Mouse (Mus musculus) right cerebral cortex, postnatal 36 days (tissue): Measurements from ENCODE around the gene Ifitm7.
"Not testable (repeated sequence)": the region's sequence is repeated elsewhere in the genome, so short reads cannot be mapped to it uniquely, and the experiment has no call there.

Experiments
- DNase-seq, 2 experiments: peaks; one replicate each; pipeline ENCODE4 v3.0.0; 2022; ENCODE audit warnings: low spot score in 2 of 2, mixed read lengths in 1 of 2

Ifitm7 gene

GRCm38 (mm10) chr16:13986574-13987478 is at the start of gene Ifitm7, which contains the start of gene 2900011O08Rik:
Gene Ifitm7, minus strand, starts transcription at chr16:13986888.
Gene 2900011O08Rik, plus strand, starts transcription at chr16:13986604.
- peak; percentile 48 to 51 for DNase-seq

DNA sequence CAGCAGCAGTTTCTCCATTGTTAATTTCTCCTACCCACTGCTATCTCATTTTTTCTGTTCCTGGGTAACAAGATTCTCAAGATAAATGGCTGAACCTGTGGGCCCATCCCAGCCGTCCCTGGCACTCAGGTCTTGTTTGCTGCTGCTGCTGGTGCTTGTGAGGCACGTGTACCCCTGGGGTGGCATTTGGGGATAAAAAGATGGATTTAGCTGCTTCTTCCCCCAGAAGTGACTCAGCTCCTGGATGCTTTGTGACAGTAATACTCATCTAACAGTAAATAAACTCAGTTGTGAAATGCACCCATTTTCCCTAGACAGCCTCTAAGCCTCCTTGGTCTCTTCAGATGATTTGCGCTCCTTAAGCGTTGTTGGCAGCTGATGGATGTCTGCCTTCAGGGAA is 46.4 kb upstream of the Ifitm7 start:
- DNase-seq, result no peak

- DNase-seq, result no peak
These were observed 44.0 kb upstream of the Ifitm7 start for GRCm38 (mm10) chr16:14030650-14031049.

GRCm38 (mm10) chr16:14029851-14030250 is 43.2 kb upstream of the Ifitm7 start:
- no peak for DNase-seq

- no peak for DNase-seq
These were observed 42.4 kb upstream of the Ifitm7 start for GRCm38 (mm10) chr16:14029072-14029471.

GRCm38 (mm10) chr16:14025091-14025990 is 38.7 kb upstream of the Ifitm7 start:
- DNase-seq, result no peak

- no peak for DNase-seq
These were observed 34.6 kb upstream of the Ifitm7 start for GRCm38 (mm10) chr16:14021166-14021822.

DNA sequence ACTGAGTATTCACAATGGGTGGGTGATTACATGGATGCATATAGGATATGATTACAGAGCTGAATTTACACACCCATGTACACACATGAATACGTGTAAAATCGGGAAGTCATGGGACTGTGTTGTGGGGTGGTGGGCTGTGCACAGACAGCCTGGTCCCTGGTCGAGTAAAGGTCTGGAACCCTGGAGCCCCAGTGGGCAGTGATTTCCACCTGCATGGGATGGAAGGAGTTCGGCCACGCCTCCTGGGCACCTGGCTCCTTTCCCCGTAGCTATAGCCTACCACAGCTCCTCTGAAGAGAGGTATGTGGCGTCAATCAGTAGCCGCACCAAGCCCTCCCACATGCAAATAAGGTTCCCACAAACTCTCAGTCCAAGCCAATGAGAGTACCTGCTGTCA is 30.6 kb upstream of the Ifitm7 start:
- no peak for DNase-seq

GRCm38 (mm10) chr16:14009966-14010365 is 23.3 kb upstream of the Ifitm7 start:
- DNase-seq, result no peak

DNA sequence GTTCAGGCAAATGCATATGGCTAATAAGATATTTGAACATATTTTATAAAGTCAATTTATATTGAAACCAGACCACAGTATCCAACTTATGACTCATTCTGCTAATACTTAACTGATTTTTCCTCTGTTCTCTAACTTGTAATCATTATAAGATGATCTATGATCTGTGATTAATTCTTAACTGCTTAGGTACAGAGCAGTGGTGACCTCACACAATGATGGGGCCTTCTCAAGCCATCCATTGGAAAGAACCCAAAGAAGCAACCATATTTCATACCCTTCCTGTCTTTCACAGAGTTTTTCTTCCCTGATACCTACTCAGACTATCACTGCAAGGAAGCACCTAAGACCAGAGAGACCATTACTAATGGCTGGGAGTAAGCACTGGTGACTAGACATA is 22.0 kb upstream of the Ifitm7 start:
- no peak for DNase-seq

DNA sequence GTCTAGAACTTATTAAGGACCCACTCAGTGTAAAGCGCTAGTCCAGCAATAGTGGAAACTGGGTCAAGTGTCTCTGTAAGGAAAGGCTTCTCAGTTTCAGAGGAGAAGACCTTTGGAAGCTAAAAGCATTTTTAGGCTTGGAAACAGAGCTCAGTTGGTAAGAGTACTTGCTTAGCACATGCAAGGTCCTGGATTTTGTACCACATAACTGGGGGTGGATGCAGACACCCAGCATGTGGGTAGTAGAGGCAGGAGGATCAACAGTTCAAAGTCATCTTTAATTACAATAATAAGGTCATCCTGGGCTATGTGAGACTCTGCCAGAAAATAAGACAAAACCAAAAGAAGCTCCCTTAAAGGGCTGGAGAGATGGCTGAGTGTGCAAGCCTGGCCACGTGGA is 21.4 kb upstream of the Ifitm7 start:
- no peak for DNase-seq

- DNase-seq, result peak in 1 of 2 experiments; percentile 10
These were observed 18.6 kb upstream of the Ifitm7 start for GRCm38 (mm10) chr16:14005266-14005665.

- no peak for DNase-seq
These were observed 18.0 kb upstream of the Ifitm7 start for GRCm38 (mm10) chr16:14004726-14005125.

DNA sequence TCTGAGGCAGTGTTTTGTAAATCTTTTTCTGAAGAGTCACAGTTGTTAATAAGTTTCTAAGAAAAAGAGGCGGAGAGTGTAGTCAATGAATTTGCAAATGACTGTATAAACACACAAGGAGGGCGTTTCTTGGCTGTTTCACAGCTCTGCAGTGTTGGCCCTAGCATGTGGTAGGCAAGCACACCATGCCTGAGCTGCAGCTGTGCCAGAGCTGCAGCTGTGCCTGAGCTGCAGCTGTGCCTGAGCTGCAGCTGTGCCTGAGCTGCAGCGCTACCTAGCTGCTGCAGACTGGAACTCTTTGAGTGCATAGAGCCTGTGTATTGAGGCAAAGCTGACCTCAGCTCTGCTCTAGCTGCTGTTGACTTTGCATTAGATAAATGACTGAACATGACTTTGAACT is 17.5 kb upstream of the Ifitm7 start:
- no peak for DNase-seq

GRCm38 (mm10) chr16:14003386-14004130 is 16.9 kb upstream of the Ifitm7 start:
- DNase-seq, result no peak

DNA sequence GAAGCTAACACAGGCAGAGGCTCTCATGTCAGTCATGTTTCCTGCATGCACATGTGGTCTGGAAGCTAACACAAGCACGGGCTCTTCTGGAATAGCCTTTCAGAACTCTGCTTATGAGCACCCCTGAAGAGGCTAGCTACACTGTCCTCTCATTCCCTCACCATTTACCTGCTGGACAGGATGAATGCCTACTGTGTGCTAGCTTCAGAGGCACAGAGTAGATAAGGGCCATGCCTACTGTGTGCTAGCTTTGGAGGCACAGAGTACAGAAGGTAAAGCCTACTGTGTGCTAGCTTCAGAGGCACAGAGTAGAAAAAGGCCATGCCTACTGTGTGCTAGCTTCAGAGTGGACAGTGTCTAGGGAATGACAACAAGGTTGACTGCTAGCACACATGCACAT is 7.8 kb upstream of the Ifitm7 start:
- no peak for DNase-seq

GRCm38 (mm10) chr16:13994076-13994475 is 7.4 kb upstream of the Ifitm7 start:
- DNase-seq, result no peak

DNA sequence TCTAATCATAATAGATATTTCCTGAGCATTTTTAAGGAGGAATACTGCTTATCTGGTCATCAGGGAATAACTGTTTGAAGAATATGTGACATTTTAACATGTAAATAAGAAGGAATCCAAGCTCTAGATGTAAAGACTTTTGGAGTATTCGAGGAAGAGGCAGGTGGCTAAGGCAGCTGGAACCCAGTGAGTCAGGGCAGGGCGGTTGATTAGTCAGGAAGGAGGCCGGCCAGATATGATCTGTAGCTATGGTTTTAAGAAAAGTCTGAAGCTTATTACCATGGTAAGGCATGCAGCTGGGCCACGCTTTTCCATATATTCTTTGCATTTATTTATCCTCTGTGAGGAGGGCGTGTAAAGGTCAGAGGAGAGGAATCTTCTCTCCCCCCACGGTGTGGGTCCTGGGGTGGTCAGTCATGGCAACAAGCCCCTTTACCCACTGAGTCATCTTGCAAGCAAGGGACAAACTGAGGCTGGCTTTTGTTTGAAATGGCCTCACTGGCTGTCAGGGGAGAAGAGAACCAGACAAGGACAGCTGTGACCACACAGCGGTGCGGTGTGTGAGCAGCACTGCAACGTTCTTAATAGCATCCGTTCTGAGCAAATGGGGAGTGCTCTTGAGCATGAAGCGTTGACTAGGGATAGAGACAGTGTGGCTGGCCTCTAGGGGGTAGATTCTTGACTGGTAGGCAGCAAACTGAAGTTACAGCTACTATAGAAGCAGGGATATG is 6.0 kb upstream of the Ifitm7 start:
- no peak for DNase-seq

DNA sequence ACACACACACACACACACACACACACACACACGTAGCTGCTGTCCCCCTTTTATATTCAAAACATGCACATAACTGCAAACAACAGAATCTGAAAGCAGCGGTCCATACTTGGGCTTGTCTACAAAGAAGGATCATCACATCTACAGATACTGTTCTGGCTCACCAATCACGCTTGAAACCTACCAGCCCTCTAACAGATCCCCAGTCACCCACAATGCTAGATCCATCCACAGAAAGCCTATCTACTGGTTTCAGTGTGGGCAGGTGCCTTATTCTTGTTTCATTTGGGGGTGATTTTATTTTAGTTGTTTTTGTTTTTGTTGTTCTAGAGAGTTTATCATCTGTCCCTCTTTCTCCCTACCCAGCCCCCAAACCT is 503 bp downstream of the Ifitm7 start:
- no peak for DNase-seq

GRCm38 (mm10) chr16:13983161-13983560 is 3.5 kb downstream of the Ifitm7 start:
- DNase-seq, result no peak

DNA sequence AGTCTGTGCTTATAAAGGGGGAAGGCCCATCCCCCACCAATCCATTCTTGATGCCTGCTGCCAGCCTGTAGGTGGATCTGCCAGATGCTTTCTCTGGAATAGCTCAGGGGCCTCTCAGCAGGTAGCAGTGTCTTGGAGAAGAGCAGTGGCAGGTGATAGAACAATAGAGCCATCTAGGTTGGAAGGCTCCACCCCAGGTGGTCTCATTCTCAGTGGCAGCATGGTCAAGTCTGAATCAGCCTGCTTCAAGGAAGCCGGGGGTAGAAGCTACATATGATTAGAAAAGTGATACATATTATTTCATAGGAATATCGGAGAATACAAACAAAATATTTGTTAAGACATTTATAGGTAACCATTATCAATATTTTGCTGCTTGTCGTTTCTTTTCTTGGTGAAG is 5.0 kb downstream of the Ifitm7 start:
- not testable (repeated sequence) for DNase-seq
